Mouse (Mus musculus) right cerebral cortex, postnatal 25 days (tissue): ENCODE measurements at regions not wholly inside any gene's neighbourhood (a gene's known extent, or its start where the extent isn't known, plus 50 kb on each side); places are given as distances from the start of the nearest gene placed in this dataset.

Experiments
- DNase-seq: peaks from one replicate; pipeline ENCODE4 v3.0.0; 2022

DNA sequence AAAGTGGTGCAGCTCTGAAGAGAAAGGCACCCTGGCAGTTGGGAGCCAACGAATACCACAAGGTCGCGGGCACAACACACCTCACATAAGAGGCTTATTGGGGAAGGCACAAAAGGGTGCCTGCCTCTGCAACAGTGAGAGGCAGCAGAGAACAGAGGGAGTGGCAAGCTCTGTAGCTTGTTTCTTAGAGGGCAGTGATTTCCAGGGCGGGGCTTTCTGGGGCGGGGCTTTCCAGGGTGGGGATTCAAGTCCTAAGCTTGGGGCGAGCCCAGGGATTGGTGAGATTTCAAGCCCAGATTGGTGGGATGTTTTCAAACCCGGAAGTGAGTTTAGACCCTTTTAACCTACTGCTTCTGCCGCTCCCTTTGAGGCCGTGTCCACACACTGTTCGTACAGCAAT is 435.8 kb upstream of the Kcnab2 start:
- DNase-seq, result no peak

DNA sequence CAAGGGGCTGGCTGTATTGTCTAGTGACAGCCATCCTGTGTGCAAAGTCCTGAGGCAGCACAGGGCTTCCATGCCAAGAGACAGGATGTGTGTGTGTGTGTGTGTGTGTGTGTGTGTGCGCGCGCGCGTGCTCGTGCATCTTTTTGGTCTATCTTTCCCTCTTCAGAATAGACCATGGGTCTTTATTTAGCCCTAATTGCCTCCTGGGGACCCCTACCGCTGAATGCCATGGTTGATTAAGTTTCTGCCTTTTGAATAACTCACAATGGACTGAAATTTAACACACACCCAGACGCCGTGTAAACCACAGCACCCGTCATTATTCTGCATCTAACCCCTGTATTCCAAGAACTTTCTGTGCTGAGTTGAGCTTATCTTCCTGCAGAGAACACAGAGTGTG is 435.2 kb upstream of the Kcnab2 start:
- DNase-seq, result no peak

DNA sequence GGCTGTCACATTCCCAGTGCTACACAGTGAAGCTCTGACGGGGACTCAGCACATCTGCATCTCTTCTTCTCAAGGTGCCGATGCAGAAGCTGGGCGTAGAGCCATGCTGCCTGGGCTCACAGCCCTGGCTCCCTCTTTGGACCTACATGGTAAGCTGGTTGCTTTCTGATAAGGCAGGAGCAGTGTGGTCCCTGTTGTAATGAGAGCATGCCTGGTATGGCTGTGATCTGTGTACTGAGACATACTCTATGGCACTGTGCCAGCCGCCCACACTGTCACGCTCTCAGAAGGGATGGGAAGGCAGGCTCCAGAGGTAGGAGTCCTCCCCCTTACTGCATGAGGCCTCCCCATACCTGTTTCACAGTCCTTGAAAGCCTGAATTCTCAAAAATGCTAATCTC is 430.6 kb upstream of the Kcnab2 start:
- peak; percentile 48 for DNase-seq

DNA sequence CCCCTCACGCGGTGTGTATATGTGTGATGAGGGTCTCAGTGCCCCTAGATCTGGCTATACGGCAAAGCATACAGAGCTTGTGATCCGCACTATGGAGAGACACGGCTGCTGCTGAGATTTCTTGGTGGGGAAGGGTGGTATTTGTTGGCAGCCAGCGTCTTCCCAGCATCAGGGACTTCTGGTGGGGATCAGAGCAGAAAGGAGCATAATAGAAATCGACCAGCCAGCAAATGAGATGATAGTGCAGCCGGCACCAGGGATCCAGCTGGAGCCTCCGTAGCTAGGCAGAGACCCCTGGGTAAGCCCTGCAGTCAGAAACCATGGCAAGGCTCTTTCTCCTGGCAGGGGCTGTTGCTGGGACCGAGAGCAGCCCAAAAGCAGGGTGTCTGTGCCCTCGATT is 425.2 kb upstream of the Kcnab2 start:
- DNase-seq, result no peak

DNA sequence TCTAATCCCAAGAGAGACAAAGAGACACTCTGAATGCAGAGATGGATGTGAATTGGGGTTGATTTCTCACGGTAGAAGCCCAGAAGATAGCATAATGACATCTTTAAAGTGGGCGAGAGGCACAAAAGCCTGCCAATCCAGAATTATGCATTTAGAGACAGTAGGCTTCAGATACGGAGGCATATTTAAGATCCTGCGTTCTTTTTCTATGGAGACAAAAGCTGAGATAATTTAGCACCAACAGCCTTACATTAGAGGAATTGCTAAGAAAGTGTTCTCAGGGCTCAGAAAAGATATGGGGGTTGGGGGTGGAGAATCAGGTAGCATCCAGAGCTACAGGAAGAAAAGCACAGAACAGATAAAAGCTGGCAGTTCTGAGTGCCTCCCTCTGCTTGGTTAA is 422.4 kb upstream of the Kcnab2 start:
- no peak for DNase-seq

DNA sequence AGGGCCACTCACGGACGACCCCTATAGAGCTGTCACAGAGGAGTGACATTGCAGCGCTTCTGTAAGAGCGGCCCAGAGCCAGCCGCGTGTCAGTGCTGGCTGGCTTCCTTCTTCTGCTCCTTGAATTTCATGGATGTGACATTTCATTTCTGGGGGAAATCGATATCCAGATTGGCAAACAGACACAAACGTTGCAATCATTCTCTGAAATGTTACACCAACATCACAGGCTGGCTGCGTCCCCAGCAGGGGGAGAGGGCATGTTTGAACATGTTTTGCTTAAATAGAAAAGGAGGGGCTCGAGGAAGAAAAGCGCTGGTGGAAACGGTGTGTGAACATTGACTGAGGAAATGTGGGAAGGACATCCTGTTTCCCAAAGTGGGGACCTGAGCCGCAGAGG is 417.4 kb upstream of the Kcnab2 start:
- no peak for DNase-seq

DNA sequence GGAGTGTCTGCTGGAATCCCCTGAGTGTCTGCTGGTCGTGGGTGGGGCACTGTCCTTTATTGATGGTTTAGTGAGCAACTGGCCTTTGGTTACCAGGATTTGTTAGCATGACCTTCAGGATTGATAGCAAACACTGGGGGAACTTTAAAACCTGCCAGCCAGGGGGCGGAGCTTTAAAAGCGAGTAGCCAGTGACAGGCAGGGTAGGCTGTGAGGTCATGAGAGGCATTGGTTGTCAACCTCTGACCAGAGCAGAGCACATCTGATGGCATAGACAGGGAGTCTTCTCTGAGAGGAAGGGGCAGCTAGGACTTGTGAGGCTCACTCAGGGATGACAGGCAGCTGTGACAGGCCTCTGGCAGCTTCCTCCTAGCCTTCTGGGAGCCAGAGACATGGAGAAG is 415.3 kb upstream of the Kcnab2 start:
- DNase-seq, result no peak

DNA sequence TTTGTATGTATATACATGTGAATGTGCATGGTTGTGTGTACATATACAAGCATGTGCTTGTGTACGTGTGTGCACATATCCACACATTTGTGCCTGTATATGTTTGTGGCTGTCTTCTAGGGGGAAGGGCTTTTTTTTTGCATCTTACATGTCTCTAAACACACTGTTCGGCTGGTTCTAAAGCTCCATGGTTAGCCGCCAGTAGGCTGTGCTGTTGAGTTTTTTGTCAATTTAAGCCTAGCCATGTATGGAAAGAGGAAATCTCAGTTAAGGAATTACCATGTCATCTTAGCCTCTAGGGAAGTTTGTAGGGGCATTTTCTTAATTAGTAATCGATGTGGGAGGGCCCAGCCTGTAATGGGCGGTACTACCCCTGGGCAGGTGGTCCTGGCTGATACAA is 411.5 kb upstream of the Kcnab2 start:
- no peak for DNase-seq

DNA sequence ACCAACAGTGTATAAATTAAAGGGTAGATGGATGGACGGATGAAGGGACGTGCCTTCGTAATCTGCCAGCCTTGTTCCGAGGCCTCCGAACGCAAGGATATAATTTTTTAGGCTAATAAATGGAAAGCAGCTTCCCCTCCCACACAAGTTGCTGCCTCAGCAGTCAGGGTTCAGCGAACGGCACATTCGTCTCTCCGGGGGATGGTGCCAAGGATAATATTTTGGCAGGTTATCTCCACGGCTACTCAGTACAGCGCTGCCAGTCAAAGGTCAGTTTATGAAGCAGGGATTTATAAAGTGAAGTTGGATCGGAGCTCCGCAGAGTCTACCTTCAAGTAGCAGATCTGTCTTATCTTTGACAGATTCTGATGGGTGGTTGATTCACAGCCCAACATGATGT is 410.6 kb upstream of the Kcnab2 start:
- DNase-seq, result no peak

DNA sequence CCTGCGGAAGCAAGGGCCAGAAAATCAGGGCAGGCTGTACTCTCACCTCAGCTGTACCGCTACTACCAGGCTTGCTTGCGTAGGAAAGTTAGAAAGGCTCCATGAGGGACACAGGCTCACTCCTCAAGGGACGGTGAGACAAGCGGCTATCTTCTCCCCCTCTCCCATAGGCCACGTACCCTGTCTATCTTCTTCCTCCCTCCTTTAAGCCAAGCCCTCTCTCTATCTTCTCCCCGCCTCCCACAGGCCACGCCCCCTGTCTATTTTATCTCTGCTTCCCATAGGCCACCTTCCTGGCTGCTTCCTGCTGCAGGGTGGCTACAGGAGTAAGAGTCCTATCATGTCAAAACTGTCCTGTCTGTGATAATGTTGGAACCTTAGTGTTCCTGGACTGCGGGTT is 409.1 kb upstream of the Kcnab2 start:
- DNase-seq, result no peak

DNA sequence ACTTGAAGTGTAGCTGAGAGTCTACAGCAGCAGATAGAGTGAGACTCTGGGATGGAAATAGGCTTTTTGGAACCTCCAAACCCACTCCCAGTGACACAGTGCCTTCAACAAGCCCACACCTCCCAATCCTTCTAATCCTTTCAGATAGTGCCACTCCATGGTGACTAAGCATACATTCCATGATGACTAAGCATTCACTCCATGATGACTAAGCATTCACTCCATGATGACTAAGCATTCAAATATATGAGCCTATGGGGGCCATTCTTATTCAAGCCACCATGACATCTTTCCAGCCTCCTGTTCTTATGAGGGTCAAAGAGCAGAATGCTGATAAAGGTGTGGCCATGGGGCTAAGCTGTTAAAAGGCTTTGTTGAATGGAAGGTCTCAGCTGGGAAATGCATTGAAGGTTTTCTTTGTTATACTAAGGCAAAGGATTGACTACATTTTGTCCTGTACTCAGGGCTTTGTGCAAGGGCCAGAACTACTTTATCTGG is 403.8 kb upstream of the Kcnab2 start:
- DNase-seq, result no peak

DNA sequence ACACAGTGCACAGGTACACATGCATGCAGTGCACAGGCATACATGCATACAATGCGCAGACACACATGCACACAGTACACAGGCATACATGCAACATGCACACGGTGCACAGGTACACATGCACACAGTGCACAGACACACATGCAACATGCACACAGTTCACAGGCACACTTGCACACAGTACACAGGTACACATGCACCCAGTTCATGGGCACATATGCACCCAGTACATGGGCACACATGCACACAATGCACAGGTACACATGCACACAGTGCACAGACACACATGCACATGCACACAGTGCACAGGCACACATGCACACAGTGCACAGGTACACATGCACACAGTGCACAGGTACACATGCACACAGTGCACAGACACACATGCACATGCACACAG is 402.7 kb upstream of the Kcnab2 start:
- no peak for DNase-seq

DNA sequence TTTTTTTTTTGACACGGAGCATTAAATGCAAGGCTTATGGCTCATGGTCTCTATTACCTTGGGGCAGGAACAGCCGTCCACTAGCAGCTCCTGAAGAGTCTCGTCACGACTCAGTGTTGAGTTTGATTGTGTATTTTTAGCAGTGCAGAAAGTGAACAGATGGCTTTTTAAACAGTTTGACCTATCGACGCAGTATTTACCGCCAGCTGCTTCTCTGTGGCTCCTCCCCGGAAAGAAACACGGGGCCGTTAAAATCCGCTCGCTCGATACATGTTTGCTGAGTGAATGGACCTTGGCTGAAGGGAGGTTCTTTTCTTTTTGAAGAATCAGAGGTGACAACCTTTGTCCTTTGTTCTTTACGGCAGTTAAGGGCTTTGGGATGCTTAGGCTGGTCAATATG is 401.3 kb upstream of the Kcnab2 start:
- DNase-seq, result no peak

DNA sequence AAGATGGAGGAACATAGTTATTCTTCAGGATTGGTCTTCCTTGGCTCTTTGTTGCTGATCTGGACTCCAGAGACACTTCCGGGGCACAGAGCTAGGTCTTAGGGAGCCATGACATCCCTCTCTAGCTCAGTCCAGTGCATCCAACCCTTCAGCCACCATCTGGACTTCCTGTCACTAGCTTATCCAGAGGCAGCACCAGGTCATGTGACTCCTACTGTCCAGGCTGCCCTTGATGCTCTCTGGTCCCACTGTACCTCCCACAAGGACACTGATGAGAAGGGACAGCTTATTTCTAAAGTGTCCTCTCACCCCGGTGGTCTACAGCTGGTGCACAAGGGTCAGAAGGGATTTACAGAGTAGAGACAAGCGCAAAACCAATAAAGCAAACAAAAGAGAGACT is 400.7 kb upstream of the Kcnab2 start:
- DNase-seq, result no peak

DNA sequence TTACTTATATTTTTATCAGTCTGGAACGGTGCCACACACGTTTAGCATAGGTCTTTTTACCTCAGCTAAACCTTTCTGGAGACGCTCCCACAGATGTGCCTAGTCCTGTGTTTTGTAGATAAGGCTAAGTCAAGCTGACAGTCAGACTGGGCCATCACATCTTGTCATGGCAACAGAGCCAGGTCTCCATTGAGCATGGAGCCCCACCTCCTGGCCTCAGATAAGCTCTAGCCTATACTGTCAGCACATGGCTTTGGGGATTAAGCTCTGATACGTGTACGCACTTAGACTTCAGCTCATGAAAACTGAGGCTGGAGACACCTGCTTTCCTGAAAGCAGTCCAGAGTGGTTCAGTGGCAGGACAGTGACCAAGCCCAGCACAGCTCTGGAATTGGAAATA is 392.4 kb upstream of the Kcnab2 start:
- DNase-seq, result no peak

DNA sequence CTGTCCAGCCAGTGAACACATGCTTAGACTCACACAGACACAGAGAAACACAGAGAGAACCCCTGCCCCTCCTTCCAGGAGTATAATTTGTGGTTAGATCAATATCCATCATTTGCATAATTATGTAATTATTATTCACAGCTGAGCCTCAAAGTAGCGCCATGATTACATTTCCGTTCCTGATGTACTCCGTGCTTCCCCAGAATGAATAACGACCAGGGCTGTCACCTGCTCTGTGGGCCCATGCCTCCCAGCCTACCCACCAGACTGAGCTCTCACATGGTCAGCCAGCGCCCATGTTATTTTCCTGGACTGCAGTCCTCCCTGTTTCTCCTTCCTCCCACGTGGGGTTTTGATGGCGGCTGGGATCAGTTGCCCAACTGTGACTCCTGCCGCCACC is 388.2 kb upstream of the Kcnab2 start:
- DNase-seq, result no peak

DNA sequence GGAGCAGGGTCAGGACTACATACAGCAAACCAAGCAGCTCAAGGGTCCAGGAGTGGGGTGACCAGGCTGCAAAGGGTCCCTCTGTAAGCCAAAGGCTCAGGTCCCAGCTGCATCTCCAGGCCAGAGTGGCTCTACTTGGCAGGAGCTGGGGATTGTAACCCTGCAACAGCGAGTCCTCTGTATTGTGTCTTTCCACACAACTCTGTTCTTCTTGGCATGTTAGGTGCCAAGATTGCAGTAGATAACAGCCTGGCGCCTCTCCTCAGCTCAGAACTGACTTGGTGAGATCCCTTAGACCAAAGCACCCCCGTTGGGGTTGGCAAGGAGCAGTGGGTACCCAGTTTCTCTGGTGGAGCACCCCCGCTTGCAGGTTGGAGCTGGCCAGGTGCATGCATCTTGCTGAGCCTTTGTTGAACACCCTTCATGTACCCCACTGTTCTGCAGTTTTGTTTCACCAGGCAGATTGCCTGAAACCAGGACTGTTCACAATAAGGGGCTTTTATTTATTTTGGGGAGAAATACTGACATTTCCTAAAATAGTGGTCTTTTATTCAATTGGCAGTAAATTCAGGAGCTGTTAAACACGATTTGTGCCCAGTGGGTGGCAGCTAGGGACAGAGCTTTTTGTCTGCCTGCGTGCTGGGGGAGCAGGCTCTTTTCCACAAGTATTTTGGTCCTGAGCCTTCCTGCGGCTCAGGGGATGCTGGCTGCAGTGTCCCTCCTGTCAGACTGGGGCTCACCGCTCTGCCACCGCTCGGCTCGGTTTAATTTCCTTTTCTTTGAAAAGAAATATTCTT is 385.3 kb upstream of the Kcnab2 start:
- DNase-seq, result peak; percentile 33

DNA sequence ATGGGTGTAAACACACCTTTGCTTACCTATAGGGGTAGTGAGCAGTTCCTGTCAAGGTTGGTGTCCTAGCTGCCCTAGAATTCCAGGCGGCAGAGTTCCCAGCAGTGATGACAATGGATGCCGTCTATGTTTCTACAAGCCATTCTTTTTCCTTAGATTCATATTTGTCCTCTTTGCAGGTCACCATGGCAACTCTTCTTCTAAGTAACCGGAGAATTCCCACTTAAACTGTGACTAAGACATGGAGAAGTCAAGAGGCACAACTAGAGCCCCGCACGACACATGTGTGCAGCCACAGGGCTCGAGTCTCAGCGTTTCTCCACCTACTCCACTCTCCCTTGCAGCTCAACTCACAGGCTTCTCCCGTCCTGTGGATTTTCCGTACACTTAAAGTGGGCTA is 381.5 kb upstream of the Kcnab2 start:
- no peak for DNase-seq

DNA sequence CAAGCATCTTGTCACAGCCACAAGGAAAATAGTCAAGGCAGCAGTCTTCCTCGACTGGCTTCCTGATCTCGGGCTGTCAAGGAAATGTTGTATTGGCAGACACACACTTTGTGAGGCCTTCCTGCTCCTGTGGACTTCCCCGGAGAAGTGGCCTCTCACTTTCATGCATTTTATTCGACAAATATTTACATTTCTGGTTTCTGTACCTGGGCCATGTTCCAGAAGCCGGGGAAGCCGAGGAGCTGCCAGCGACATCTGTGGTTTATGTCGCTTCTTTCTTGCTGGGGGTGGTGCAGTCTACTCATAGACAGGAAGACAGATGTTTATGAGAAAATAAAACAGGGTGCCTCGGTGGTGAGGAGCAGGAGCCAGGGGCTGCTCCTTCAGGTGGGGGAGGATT is 372.5 kb upstream of the Kcnab2 start:
- no peak for DNase-seq

DNA sequence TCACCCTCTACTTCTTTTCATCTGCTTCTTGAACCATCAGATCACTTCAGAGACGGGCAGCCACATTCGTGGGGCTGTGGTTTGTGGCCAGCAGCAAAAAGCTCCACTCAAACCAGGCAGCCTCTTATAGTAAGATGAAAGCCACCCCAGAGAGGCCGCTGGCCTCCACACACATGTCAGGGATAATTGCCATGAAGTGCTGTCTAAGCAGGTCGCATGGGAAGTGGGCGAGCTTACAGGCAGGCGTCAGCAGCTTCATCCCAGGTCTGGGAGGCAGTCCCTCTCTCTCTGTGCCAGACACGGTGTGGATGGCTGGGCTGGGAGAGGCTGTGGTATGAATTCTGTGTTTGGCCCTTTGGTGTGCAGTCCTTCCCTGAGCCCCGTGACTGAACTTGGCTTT is 358.4 kb upstream of the Kcnab2 start:
- no peak for DNase-seq

DNA sequence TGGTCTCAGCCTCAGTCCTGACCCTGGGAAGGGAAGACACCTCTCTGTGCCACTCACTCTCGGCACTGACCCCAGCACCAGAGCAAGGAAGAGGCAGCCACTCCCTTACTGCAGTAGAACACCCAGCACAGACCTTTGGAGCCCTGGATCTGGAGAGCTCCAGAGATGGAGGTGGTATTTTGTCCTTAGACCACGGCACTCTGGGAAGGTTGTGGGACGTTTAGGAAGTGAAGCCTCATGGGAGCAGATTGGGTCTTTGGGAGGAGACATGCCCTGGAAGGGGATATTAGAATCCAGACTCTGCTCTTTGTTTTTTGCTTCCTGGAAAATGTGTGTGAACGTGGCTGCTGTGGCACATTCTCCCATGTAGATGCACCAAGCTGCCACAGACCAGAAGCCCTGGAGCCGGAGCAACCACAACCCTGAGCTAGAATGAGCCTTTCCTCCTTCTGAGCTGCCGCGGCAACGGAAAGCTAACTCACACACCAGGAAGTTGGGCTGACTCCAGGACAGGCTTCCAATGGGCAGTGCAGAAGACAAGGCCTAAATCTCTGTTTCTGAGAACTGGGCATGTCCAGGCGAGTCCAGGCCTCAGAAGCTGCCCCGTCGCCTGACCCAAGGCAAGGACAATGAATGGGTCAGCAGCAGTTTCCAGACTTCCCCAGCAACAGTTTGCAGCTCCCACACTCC is 356.9 kb upstream of the Kcnab2 start:
- DNase-seq, result no peak

DNA sequence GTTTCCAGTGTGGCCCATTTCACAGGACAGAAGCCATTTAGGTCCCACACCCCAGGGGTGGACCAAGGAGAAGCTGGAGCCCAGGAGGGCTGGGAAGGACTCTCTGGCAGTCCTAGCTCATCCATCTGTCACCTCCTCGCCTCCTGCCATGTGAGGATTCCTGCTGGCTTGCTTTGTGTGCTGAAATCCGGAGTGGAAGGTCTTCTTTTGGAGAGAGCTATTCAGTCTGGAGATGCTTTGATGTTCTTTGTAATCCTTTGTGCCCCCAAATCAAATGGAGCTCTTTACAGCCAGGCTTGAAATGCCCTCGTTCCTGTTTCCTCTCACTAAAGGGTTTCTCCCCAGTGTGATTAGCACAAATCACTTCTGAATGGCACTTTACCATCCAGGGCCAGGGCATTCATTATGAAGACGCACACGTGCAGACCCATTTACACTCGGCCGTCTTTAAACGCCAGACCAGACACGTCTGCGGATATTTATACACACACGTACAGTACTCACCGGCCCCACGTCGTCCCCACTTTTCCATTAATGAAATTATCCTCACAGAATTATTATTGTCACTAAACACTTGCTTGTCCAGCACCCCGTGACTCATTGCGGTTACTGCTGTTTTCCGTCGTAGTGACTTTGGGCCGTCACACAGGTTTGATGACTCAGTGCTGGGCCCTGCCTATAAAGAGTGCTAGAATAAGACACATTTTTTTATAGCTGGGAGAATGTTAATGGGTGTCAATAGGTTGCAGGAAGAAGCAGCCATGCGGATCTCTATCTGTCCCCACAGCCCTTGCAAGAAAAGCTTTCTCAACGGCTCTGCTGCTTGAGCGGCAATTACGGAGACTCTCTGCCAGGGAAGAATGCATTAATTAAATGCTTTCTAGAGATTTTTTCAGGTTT is 356.0 kb upstream of the Kcnab2 start:
- no peak for DNase-seq

DNA sequence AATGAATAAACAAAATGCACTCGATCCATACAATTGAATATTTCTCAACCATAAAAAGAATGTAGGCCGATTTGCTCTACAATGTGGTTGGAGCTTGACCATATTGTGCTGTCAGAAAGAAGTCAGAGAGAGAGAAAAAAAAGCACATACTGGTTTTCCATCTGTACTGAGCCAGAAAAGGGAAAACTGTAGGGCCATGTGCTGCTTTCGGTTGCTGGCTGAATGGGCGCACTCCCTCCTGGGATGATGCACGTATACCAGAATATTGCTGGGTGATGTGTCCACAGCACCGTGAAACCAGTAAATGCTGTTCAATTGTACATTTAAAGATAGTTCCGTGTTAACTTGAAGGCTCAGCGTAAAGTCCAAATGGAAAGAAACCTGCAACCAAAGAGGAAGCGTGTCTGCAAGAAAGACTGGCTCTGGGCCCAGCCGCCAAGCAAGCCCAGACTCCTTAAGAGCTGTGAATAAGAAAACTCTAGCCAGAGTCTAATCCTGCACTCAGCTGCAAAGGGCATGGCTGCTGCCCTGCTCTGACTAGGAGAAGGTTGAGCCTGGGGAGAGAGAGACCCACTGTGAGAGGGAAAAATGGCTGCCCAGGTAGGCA is 355.2 kb upstream of the Kcnab2 start:
- peak; percentile 48 for DNase-seq
